Mouse (Mus musculus) bone marrow, adult 2 months (tissue): ENCODE results near the gene Tbc1d10c.

Source experiments
- CTCF ChIP-seq: fragments of 200-500 bp; IDR thresholded peaks from 2 replicates; pipeline ENCODE4 v1.5.1; 2011; ENCODE audit warnings: low read length, control low read depth; ENCODE audit not compliant: control insufficient read depth, insufficient read depth
- POLR2A ChIP-seq: fragments of 200-500 bp; IDR thresholded peaks from 2 replicates; pipeline ENCODE4 v1.6.1; 2011; ENCODE audit warnings: low read depth, mild to moderate bottlenecking, control low read depth, low read length, borderline replicate concordance; ENCODE audit not compliant: control insufficient read depth

DNA sequence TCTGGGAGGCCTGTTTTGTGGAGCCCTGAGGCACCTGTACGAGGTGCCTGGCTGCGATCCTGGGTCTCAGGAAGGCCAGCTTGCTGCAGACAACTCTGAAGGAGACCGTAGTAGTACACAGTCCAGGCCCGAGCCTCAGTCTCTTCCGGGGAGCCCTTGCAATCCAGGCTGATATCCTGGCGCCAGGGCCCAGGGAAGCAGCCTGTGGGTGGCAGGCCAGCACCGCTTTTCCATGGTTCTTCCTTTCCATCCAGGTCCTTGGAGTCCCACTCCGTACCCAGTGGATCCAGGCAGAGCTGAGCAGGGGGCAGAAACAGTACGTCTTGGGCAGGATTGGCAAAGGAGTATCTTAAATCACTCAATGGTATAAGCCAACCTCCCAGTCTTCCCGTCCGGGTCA is 18.2 kb downstream of the Tbc1d10c start:
- no peak for TF ChIP-seq POLR2A
- TF ChIP-seq CTCF = no peak
